Mouse (Mus musculus): ENCODE results near the gene Hist1h2bm. TPM values are rescaled to one million over a fixed set of nuclear protein-coding genes. Genes with fewer than 3 reads are reported as not detected.
A peak's percentile ranks its signal among the peaks of the same experiment; 100 is the strongest.
"Not testable (repeated sequence)": the region's sequence is repeated elsewhere in the genome, so short reads cannot be mapped to it uniquely, and the experiment has no call there.

Gene Hist1h2bm
- total RNA-seq (2017), result 379 and 469 TPM in 2 replicates

DNA sequence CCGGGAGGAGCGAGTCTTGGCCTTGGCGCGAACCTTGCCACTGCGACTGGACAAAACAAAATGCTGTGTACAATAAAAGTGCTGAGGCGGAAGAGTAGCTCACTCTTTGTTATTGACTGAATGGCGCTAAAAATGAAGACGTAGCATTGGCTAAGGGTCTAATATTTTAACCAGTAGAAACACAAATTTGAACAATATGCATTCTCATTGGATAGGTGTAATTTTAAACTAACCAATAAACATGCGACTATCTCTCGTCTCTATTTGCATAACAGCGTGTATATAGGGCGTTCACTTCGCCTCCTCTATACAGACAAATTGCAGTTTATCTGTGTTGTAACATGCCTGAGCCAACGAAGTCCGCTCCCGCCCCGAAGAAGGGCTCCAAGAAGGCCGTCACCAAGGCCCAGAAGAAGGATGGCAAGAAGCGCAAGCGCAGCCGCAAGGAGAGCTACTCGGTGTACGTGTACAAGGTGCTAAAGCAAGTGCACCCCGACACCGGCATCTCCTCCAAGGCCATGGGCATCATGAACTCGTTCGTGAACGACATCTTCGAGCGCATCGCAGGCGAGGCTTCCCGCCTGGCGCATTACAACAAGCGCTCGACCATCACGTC is at the start of gene Hist1h2bm:
Gene Hist1h2bm (plus strand): TSS at position 288 of the 616 bp plus-strand sequence.
- peak; percentile 92 for ATAC-seq (replicated peaks; ENCODE audit: low read depth, poor library complexity, severe bottlenecking)

DNA sequence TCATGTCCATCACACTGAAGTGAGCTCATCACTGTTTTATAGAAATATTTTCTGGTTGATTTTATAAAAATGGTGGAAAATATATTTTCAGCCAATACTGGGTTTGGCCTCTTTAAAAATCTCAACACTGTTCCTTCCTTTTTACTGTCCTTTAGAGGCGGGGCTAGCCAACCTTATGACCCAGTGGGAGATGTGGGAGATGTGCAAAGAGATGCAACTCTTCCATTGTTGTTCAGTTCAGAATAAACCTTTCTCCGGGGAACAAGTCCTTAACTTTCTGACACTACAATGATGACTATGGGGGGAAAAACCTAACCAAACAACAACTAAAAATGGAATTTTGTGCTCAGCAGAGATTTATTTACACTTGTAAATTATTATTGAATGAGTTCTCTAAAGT is 44.5 kb upstream of the Hist1h2bm start, which contains the start of gene Olfr1360:
Gene Olfr1360 (minus strand): TSS at position 101 of the 400 bp plus-strand sequence.
- ATAC-seq (replicated peaks; ENCODE audit: low read depth, poor library complexity, severe bottlenecking), result no peak

DNA sequence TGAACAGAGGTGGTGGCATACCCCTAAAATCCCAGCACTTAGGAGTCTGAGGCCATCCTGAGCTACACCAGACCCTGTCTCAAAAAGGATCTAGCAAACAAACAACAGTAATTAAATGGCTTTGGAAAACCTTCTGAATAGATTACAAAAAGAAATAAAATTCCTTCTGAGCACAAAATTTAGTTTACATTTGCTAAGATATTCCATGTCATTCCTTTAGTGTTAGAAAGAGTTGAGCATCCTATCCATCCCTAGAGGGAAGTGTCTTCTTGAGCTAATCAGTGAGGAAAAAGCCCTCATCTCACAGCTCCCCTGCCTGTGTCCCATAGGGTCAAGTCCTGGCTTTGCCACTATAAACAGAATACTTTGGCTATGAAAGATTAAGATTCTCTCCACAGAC is 24.0 kb upstream of the Hist1h2bm start, which contains the start of gene Olfr1359:
Gene Olfr1359 (plus strand): TSS at position 301 of the 400 bp plus-strand sequence.
- no peak for ATAC-seq (replicated peaks; ENCODE audit: low read depth, poor library complexity, severe bottlenecking)

DNA sequence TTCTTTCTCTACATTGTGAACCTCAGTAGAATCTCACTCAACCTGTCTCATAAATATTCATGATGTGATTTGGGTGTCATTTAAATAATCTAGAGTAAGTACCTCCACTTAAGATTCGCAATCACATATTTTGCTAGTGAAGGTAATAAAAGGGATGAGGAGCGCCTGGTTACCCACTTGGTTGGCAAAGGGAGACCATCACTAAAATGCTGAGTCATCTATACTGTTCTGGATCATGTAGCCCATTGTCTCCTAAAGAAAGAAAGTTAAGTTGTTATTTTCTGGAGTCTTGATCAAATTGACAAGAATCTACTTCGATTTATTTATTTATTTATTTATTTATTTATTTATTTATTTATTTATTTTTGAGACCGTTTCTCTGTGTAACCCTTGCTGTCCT is 15.2 kb upstream of the Hist1h2bm start:
- no peak for ATAC-seq (replicated peaks; ENCODE audit: low read depth, poor library complexity, severe bottlenecking)

DNA sequence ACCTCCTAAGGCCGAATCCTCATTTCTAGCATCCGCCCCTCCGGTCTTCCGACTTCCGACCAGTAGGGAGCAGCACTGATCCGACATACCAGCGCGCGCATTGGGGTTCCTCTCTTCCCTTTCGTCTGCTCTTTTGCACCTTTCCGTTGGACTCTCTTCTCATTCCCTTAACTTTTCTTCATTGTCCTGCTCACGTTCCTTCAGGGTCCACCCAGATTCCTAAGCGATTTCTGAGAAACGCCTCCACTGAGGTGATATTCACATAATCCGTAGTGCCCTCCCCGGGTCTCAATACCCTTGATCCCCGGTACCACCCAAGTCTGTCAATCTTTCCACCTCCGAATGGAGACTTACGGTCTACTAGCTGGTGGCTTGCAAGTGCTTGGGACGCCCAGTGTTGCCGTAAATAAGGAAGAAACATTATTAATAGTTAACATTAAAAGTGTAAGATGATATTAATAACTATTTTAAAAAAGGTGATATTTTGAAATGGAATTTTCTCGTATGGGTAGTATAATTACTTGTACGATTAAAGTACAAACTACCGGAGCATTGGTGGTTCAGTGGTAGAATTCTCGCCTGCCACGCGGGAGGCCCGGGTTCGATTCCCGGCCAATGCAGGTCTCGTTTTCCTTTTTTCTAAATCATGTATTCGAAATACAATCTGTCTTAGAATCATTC is 11.7 kb upstream of the Hist1h2bm start:
- ATAC-seq (replicated peaks; ENCODE audit: low read depth, poor library complexity, severe bottlenecking), result peak; percentile 85

DNA sequence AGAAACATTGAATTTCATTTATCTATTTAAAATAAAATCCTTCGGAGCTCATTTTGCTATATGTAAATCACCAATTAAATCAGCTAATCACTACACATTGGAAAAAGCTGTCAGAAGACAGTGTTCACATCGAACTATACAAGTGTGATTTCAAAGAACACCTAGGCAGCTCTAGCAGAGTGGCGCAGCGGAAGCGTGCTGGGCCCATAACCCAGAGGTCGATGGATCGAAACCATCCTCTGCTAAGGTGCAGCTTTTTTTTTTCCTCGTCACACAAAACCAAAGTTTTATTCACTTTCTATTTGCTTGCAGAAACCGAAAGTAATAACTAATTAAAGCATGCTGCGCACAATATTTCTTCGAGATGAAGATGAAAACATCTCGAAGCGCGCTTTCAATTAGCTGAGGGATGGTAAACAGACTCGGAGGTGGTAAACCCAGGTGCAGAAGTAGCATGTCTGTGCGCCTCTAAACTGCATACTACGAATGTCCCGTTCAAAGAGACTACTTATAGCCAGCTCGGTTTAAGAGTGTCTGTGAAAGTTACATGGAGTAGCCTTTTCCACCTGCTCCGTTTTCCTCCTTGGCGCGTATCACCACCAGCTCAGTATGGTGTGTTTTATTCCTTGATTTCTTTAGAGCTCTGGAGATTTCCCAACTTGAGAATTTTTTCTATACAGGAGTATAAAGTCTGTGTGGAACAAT is 10.9 kb upstream of the Hist1h2bm start:
- peak; percentile 17; the same call in 1 of the 2 replicates for ATAC-seq (replicated peaks; ENCODE audit: low read depth, poor library complexity, severe bottlenecking)

DNA sequence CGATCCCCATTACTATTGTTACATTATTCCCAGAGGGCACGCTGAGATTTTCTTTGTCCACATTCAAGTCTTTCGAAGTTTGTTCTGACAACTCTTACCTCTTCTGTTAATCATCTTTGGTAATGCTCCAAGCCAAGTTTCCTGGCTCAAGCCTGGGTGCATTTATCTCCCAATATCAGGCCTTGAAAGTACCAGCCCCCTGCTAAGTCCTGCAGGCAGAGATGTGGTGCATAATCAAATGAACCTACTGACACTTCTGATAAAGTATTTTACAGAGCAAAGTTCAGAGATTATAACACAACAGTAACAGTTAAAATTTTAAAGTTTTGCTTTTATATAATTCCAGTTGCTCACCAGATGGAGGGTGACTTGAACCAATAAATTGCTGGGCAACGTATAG is 10.1 kb upstream of the Hist1h2bm start:
- no peak for ATAC-seq (replicated peaks; ENCODE audit: low read depth, poor library complexity, severe bottlenecking)

DNA sequence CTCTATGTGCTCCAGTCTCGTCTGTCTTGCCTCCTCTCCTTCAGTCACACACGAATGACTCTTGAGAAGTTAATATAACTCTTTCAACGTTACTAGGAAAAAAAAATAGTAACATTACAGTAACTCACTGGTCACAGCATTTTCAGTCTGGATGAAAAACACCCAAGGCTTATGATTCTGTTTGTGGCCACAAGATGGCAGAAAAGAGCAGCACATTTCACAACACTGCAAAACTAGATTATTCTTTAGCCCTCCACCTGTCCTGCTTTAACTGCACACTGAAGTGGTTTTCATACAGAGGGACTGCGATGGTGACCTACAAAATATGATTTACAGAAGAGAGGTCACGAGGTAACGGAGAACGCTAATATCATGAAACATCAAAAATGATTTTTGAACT is 7.1 kb upstream of the Hist1h2bm start:
- ATAC-seq (replicated peaks; ENCODE audit: low read depth, poor library complexity, severe bottlenecking), result peak; percentile 15

DNA sequence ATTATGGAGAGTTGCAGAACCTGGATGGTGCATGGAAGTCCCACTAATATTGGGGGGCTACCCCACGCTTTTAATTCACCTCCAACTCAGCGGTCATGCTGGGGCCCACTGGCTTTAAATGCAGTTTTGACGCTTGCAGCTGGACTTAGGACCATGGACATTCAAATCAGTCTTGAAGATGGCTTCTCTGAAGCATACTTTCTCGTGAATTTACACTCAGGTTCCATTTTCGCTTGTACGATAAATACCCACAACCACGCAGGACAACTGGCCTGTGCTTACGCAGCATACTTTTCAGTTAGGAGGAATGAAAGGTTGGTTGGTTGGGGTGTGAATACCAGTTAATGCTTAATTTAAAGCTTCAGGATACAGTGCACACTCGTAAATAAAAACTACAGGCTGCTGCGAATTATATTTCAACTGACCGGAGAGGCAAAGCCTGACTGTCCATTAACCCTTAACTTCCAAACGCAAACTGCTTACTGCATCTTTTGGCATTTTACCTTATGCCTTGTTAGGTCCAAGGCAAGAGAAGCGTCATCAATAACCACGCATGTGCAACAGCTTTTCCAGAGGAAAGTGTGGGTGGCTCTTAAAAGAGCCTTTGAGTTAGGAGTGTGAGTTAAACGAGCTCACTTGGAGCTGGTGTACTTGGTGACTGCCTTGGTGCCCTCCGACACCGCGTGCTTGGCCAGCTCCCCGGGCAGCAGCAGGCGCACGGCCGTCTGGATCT is 6.5 kb upstream of the Hist1h2bm start:
- peak; percentile 11; the same call in 1 of the 2 replicates for ATAC-seq (replicated peaks; ENCODE audit: low read depth, poor library complexity, severe bottlenecking)

DNA sequence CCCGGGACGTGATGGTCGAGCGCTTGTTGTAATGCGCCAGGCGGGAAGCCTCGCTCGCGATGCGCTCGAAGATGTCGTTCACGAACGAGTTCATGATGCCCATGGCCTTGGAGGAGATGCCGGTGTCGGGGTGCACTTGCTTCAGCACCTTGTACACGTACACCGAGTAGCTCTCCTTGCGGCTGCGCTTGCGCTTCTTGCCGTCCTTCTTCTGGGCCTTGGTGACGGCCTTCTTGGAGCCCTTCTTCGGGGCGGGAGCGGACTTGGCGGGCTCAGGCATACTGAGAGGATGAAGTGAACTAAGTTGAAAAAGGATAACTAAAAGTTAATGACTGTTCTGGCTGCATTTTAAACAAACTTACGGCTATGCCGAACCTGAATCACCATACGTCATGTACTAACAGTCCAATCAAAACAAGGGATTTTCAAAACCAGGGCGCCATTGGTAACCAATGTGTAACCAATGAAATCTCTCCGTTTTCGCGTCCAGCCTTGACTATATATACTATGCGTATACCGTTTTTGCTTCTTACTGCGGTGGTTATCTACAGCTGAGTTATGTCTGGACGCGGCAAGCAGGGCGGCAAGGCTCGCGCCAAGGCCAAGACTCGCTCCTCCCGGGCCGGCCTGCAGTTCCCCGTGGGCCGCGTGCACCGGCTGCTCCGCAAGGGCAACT is 5.8 kb upstream of the Hist1h2bm start, which contains the start of the genes Hist1h2bl and Hist1h2ai:
Gene Hist1h2bl (minus strand): TSS at position 280 of the 676 bp plus-strand sequence.
Gene Hist1h2ai (plus strand): TSS at position 559 of the 676 bp plus-strand sequence.
- peak; percentile 86 for ATAC-seq (replicated peaks; ENCODE audit: low read depth, poor library complexity, severe bottlenecking)

DNA sequence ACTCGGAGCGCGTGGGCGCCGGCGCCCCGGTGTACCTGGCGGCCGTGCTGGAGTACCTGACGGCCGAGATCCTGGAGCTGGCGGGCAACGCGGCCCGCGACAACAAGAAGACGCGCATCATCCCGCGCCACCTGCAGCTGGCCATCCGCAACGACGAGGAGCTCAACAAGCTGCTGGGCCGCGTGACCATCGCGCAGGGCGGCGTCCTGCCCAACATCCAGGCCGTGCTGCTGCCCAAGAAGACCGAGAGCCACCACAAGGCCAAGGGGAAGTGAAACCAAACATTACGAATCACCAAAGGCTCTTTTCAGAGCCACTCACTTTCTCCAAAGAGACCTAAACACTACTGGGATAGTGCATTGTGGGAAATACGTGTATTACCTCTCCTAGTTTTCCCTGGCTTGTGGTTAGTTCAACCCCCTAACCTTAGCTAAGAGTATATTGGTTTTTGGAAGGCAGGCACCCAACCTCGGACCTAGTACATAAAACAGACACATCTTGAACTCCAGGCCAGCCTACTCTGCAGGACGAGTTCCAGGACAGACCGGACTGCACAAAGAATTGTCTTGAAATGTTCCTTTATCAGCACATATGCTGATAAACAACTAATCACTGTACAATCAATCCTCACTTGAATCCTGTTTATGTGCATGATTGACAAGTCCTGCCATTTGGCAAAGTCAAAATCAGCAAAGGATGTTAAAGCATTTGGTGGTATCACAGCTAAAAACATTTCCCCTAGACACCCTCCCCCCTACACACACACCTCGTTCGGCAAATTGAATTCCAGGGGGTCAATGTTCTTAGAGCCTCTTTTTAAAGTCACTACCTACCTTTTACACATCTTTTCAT is 5.1 kb upstream of the Hist1h2bm start:
- peak; percentile 28 for ATAC-seq (replicated peaks; ENCODE audit: low read depth, poor library complexity, severe bottlenecking)

DNA sequence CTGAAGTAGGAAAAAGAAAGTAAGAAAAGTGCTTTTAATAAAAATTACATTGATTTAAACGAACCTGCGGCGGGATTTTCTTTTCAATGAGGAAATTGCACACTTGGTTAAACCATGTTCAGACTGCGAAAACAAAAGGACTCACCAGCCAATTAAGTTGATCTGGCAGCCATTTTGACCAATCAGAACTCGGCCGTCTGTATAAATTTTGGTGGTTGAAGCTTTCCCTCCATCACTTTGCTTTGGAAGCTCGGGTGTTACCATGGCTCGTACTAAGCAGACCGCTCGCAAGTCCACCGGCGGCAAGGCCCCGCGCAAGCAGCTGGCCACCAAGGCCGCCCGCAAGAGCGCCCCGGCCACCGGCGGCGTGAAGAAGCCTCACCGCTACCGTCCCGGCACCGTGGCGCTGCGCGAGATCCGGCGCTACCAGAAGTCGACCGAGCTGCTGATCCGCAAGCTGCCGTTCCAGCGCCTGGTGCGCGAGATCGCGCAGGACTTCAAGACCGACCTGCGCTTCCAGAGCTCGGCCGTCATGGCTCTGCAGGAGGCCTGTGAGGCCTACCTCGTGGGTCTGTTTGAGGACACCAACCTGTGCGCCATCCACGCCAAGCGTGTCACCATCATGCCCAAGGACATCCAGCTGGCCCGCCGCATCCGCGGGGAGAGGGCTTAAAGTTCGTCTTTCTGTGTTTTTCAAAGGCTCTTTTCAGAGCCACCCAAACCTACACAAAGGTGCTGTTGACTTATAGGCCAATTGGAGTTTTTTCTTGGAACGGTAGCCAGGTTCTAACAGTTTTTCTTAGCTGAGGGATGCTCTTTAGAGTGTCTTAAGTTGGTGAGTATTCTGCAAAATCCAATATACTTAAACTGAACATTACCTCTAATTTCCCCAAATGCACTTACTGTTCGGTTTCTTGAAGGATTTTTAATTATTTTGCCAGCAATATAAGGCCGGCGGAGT is 4.2 kb upstream of the Hist1h2bm start, which contains the start of gene Hist1h3h:
Gene Hist1h3h (plus strand): TSS at position 263 of the 961 bp plus-strand sequence.
- peak; percentile 36 for ATAC-seq (replicated peaks; ENCODE audit: low read depth, poor library complexity, severe bottlenecking)

DNA sequence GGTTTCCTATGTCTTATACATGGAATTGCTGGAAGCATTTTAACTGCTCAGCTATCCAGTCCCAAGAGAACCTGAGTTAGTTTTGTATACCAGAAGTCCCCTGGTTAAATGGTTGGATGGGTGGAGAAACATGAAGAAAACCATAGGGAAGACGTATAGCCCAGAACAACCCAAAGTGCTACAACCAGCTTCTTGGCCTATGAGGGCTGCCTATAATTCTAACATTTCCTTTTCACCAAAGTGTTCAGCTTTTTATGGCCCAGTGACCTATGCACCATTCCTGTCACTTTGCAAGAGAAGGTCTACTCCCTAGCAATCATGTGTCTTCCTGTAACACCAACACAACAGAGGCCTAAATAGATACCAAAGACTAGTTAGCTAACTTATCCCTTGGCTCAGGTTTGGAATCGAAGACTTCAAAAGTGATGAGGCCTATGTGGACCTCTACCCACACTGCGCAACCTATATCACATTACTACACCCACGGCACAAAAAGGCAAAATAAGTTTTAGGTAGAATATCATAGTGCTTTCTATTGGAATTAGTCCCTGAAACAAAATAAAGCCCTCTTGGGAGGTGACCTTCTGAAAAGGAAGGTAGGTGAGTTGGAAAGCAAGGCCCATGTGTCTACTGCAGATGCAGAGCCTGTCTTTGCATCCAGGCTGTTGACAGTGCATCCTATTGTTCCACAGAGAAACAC is 3.3 kb upstream of the Hist1h2bm start:
- no peak for ATAC-seq (replicated peaks; ENCODE audit: low read depth, poor library complexity, severe bottlenecking)

DNA sequence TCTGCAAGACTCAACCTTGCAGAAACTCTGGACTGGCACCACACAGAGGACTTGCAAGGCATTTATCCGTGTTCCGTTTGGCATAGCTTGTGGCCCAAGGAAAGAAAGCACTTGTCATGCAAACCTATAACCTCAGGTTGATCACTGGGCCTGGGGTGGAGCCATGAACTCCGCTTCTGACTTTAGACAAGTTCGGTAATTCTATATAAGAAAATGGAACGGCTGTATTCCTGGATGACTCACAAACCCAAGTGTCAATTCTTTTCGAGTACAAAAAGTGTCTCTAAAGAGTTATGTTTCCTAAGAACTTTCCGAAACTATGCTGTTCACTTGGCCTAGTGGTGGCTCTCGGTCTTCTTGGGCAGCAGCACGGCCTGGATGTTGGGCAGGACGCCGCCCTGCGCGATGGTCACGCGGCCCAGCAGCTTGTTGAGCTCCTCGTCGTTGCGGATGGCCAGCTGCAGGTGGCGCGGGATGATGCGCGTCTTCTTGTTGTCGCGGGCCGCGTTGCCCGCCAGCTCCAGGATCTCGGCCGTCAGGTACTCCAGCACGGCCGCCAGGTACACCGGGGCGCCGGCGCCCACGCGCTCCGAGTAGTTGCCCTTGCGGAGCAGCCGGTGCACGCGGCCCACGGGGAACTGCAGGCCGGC is 612 bp upstream of the Hist1h2bm start:
- not testable (repeated sequence) for ATAC-seq (replicated peaks; ENCODE audit: low read depth, poor library complexity, severe bottlenecking)

DNA sequence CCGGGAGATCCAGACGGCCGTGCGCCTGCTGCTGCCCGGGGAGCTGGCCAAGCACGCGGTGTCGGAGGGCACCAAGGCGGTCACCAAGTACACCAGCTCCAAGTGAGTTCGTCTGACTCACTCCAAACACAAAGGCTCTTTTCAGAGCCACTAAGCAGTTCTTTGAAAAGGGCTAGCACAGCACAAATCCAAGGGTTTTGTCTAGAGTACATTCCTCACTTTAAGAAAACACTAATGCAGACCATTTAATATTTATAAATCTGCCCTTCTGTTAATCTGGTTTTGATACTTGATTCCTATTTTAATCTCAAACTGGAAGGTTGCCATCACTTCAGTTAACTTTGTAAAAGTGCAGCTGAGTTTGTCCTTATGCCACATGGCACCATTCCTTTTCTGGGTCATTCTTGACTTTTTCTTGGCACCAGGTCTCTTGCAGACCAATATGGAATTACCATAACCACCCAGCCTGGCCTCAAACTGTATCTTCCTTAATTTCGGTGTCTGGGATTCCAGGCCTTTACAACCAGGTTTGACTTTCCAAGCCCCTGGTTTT is 605 bp downstream of the Hist1h2bm start:
- no peak for ATAC-seq (replicated peaks; ENCODE audit: low read depth, poor library complexity, severe bottlenecking)
